9 mouse cellular contexts compared by ENCODE assay signal in the genomic region with DNA sequence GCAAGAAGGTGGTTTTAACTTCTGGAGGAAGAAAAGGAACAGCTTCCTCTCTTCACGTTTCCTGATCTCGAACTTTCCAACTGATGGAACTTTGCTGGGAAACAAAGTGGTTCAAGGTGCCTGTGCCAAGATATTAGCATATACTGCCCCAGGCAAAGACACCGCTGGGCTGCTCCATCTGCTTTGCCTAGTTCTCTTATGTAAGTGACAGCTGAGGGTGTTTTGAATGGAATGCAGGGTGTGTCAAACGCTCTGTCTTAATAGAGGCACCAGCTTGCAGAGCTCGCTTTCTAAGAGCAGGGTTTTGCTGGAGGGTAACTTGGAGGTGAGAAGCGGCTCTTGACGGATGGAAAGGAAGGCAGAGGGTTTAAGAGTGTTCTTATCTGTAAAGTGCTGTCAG. TPM values are rescaled to one million over a fixed set of nuclear protein-coding genes. Genes with fewer than 3 reads are reported as not detected.
DNase-seq lines count a peak whose midpoint lies in the region; ATAC-seq and TF ChIP-seq lines count a peak whose summit lies in the region.
"Had no signal": no experiment of that assay in that cellular context is flagged by ENCODE, and none has a peak within 500 bp of the region (broad histone marks: within the 10 kb centered on the region; RNA-seq: fewer than 3 reads in every experiment).

No protein-coding gene starts in this region.

- H3K36me3 ChIP-seq in heart, embryonic 12.5 days: no peaks in the 10 kb centered on the region
- H3K36me3 ChIP-seq in neural tube, embryonic 13.5 days: no peaks in the 10 kb centered on the region
- H3K36me3 ChIP-seq in myocyte (ENCODE audit: control insufficient read depth, insufficient read depth): no peaks in the 10 kb centered on the region

- no peaks in the 10 kb centered on the region for H3K9me3 ChIP-seq in heart, embryonic 12.5 days (replicated peaks)
- no peaks in the 10 kb centered on the region for H3K9me3 ChIP-seq in neural tube, embryonic 13.5 days

- H3K9ac ChIP-seq in heart, embryonic 12.5 days: no peak overlapping the region
- H3K9ac ChIP-seq in neural tube, embryonic 13.5 days: no peak overlapping the region

- no peak for ATAC-seq in heart, embryonic 12.5 days (ENCODE audit: insufficient number of reproducible peaks, low FRiP score)
- ATAC-seq in neural tube, embryonic 13.5 days (ENCODE audit: low read depth): 0 out of 2 replicates have a peak, but pooled peaks have one; percentile 50
- ATAC-seq in activated CD4-positive, CD25-positive, alpha-beta regulatory T cell, adult 4 months: no peak

- no peak overlapping the region for H3K4me3 ChIP-seq in heart, embryonic 12.5 days
- H3K4me3 ChIP-seq in neural tube, embryonic 13.5 days: no peak overlapping the region
- no peak overlapping the region for H3K4me3 ChIP-seq in myocyte

- DNase-seq in heart, adult 11 months: peak; percentile 93
- no peak for DNase-seq in neural tube, embryonic 10.5 days (ENCODE audit: extremely low spot score, low spot score)
- DNase-seq in frontal cortex, postnatal 36 days (ENCODE audit: low spot score in 2 of 2): peak; percentile 56 to 73
- no peak for DNase-seq in ovary, postnatal 36 days (ENCODE audit: low spot score)
- DNase-seq: thymus, postnatal 36 days had no signal

- 15% methylated on average over 7 of the region's 7 CpGs for WGBS in heart, embryonic 12.5 days
- WGBS in neural tube, embryonic 13.5 days: 28% methylated on average over 7 of the region's 7 CpGs

- H3K4me2 ChIP-seq in heart, embryonic 12.5 days: no peak overlapping the region
- H3K4me2 ChIP-seq in neural tube, embryonic 13.5 days: no peak overlapping the region
- H3K4me2 ChIP-seq in myocyte (ENCODE audit: low read depth): peak overlapping the region; percentile 6

- H3K4me1 ChIP-seq in heart, embryonic 12.5 days (replicated peaks): peaks cover 32% of the 10 kb centered on the region
- H3K4me1 ChIP-seq in neural tube, embryonic 13.5 days (replicated peaks): peaks cover 8% of the 10 kb centered on the region; the same call in 1 of the 2 replicates

- no peaks in the 10 kb centered on the region for H3K79me2 ChIP-seq in myocyte (ENCODE audit: control insufficient read depth, insufficient read depth)

- H3K27me3 ChIP-seq in heart, embryonic 12.5 days (replicated peaks): no peaks in the 10 kb centered on the region
- H3K27me3 ChIP-seq in neural tube, embryonic 13.5 days: no peaks in the 10 kb centered on the region; the same call in 1 of the 2 replicates
- H3K27me3 ChIP-seq in myocyte (ENCODE audit: control insufficient read depth, insufficient read depth, insufficient read length): peaks cover 5% of the 10 kb centered on the region

- no peak for TF ChIP-seq POLR2A in myocyte (IDR thresholded peaks at IDR 0.05; ENCODE audit: insufficient read length, low read depth)

- H3K27ac ChIP-seq in heart, embryonic 12.5 days (ENCODE audit: poor library complexity, severe bottlenecking): no peak overlapping the region
- H3K27ac ChIP-seq in neural tube, embryonic 13.5 days (replicated peaks): no peak overlapping the region

- no peak overlapping the region for H3ac ChIP-seq in myocyte (ENCODE audit: control insufficient read depth, insufficient read length)

TF ChIP-seq in myocyte, 11 proteins besides CTCF, POLR2A, EP300 and RAD21:
- TF ChIP-seq CEBPB (IDR thresholded peaks at IDR 0.05; ENCODE audit: insufficient read depth, poor library complexity, severe bottlenecking) (no peak), MYOG (IDR thresholded peaks at IDR 0.05; ENCODE audit: control insufficient read depth in 1 of 3, insufficient read depth in 1 of 3, insufficient read length in 2 of 3, low read depth in 2 of 3) (peak in 2 of 3 experiments; percentile 36 to 63), REST (IDR thresholded peaks at IDR 0.05; ENCODE audit: insufficient read depth, insufficient read length) (no peak), TCF12 (IDR thresholded peaks at IDR 0.05; ENCODE audit: insufficient read depth, poor library complexity, severe bottlenecking) (peak; percentile 14), USF1 (IDR thresholded peaks at IDR 0.05; ENCODE audit: low read depth) (no peak), POLR2AphosphoS2 (IDR thresholded peaks at IDR 0.05; ENCODE audit: insufficient read length, low read depth) (no peak), SRF (IDR thresholded peaks at IDR 0.05; ENCODE audit: control insufficient read depth, insufficient read length, low read depth) (no peak), MYOD1 (IDR thresholded peaks at IDR 0.05; ENCODE audit: control insufficient read depth in 1 of 3, insufficient read length in 2 of 3, low read depth in 2 of 3) (peak in 2 of 3 experiments; percentile 12 to 30)

RNA-seq across cellular contexts. Expression of a gene that starts 42.8 kb away (rescaled TPM):
- 32.6 and 35.7 TPM in 2 replicates for polyA plus RNA-seq in heart, embryonic 12.5 days (2016; fragmentation: Nextera tagmentation; extraction: Ambion mirVana)
- polyA plus RNA-seq in neural tube, embryonic 13.5 days (2015; fragmentation: Nextera tagmentation; extraction: Ambion mirVana): 36.9 and 39.3 TPM in 2 replicates
- polyA plus RNA-seq in myocyte (2012; fragmentation: generic; extraction: Trizol): 48.6 TPM
- polyA plus RNA-seq in activated CD4-positive, CD25-positive, alpha-beta regulatory T cell, adult 4 months (2017; shearing (Covaris generic)): under 1 TPM in 1 of 2 experiments, not detected in 1; 0.07 TPM

Comparison
In these comparisons a context has a peak if more than half of its experiments do, and no peak if none do; other contexts are left out.
1. DNase-seq: peak in heart, adult 11 months (single experiment) and frontal cortex, postnatal 36 days (2 of 2); none in neural tube, embryonic 10.5 days (single experiment) and ovary, postnatal 36 days (single experiment).
2. RNA of a gene that starts 42.8 kb away (polyA plus RNA-seq): 48.6 TPM in myocyte (single experiment), 36.9 to 39.3 TPM in neural tube, embryonic 13.5 days and 32.6 to 35.7 TPM in heart, embryonic 12.5 days; 0.07 TPM in activated CD4-positive, CD25-positive, alpha-beta regulatory T cell, adult 4 months; every median in the first group is over 10 times any median in the second.